Comparison of ENCODE assay signal across 8 mouse cellular contexts in the genomic region with DNA sequence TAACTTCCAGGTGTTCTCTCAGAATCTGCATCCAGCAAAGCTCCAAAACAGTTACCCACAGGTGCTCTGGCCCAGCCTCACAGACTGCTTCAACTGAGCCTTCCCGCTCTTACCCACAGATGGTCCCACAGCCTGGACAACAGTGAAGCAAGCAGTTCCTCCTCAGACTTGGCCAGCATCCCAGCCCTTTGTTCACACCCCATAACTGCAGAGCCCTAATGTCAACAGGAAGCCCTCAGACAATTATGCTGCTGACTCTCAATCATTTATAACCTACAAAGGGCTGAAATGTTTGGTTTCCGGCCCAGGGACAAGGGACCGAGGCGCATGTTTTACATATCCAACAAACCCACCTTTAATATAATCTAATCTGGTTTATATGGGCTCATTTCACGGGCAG. TPM values are rescaled to one million over a fixed set of nuclear protein-coding genes. Genes with fewer than 3 reads are reported as not detected.
DNase-seq lines count a peak whose midpoint lies in the region; ATAC-seq lines count a peak whose summit lies in the region.
"Had no signal": no experiment of that assay in that cellular context is flagged by ENCODE, and none has a peak within 500 bp of the region (broad histone marks: within the 10 kb centered on the region; RNA-seq: fewer than 3 reads in every experiment).

No protein-coding gene starts in this region.

- H3K9ac ChIP-seq in liver, embryonic 16.5 days (ENCODE audit: low read depth, low read length) = no peak overlapping the region

- no peaks in the 10 kb centered on the region for H3K36me3 ChIP-seq in liver, embryonic 16.5 days (ENCODE audit: control insufficient read depth, insufficient read depth)

- no peak overlapping the region for H3K4me3 ChIP-seq in liver, embryonic 16.5 days (ENCODE audit: low read depth, low read length)

- peak; percentile 27 for DNase-seq in thymus, postnatal 14 days
- DNase-seq in thymus, postnatal 0 days (ENCODE audit: low spot score) = no peak
- peak; percentile 59 for DNase-seq in cerebellum, adult 11-12 months
- peak; percentile 92 for DNase-seq in heart, adult 8-10 months (ENCODE audit: low spot score)
- DNase-seq in kidney, adult 18-20 months = peak; percentile 72
- peak; percentile 36 for DNase-seq in right cerebral cortex, postnatal 25 days

- peak; percentile 67; the same call in 1 of the 2 replicates for ATAC-seq in liver, embryonic 16.5 days (ENCODE audit: low read depth)

- H3K4me1 ChIP-seq in liver, embryonic 16.5 days (ENCODE audit: control insufficient read depth, low read depth, low read length) = no peaks in the 10 kb centered on the region; the same call in 1 of the 2 replicates

- no peak overlapping the region for H3K4me2 ChIP-seq in liver, embryonic 16.5 days (ENCODE audit: low read depth, low read length)

- no peaks in the 10 kb centered on the region for H3K9me3 ChIP-seq in liver, embryonic 16.5 days (replicated peaks; ENCODE audit: control insufficient read depth, low read length)

- H3K27me3 ChIP-seq in liver, embryonic 16.5 days (ENCODE audit: control insufficient read depth, insufficient read depth, low read depth, low read length) = no peaks in the 10 kb centered on the region

- no peak overlapping the region for H3K27ac ChIP-seq in liver, embryonic 16.5 days (ENCODE audit: low read length)

- 68% methylated on average over 5 of the region's 5 CpGs for WGBS in liver, embryonic 16.5 days (ENCODE audit: insufficient replicate concordance)

RNA-seq across cellular contexts. Expression of a gene that starts 30.1 kb away (rescaled TPM):
- 0.92 and 1.1 TPM in 2 replicates for polyA plus RNA-seq in thymus, postnatal 0 days (2015; fragmentation: Nextera tagmentation; extraction: Ambion mirVana)
- total RNA-seq in heart, adult 8-10 months (2022) = not detected
- polyA plus RNA-seq in liver, embryonic 16.5 days (2015; fragmentation: Nextera tagmentation; extraction: Ambion mirVana) = 0.23 and 0.46 TPM in 2 replicates
- total RNA-seq: left cerebral cortex, postnatal 14 days had no signal

RNA-seq across cellular contexts. Expression of a gene that starts 30.1 kb away (rescaled TPM):
- polyA plus RNA-seq in thymus, postnatal 0 days (2015; fragmentation: Nextera tagmentation; extraction: Ambion mirVana) = 0.58 and 0.96 TPM in 2 replicates
- total RNA-seq in heart, adult 8-10 months (2022) = not detected
- polyA plus RNA-seq in liver, embryonic 16.5 days (2015; fragmentation: Nextera tagmentation; extraction: Ambion mirVana) = 0.20 TPM in 1 of 2 replicates, not detected in the other
- total RNA-seq: left cerebral cortex, postnatal 14 days had no signal

RNA-seq across cellular contexts. Expression of a gene that starts 31.1 kb away (rescaled TPM):
- polyA plus RNA-seq in thymus, postnatal 0 days (2015; fragmentation: Nextera tagmentation; extraction: Ambion mirVana) = 12.3 and 14.2 TPM in 2 replicates
- total RNA-seq in heart, adult 8-10 months (2022) = under 1 TPM in 1 of 4 experiments, not detected in 3; 0.27 TPM
- 0.21 and 0.30 TPM in 2 replicates for polyA plus RNA-seq in liver, embryonic 16.5 days (2015; fragmentation: Nextera tagmentation; extraction: Ambion mirVana)

RNA-seq across cellular contexts. Expression of a gene that starts 34.7 kb away (rescaled TPM):
- polyA plus RNA-seq in thymus, postnatal 0 days (2015; fragmentation: Nextera tagmentation; extraction: Ambion mirVana) = 48.3 and 50.0 TPM in 2 replicates
- under 1 TPM; 0.22 to 0.38 (median 0.25) TPM for total RNA-seq in heart, adult 8-10 months (2022)
- 6.3 and 6.6 TPM in 2 replicates for polyA plus RNA-seq in liver, embryonic 16.5 days (2015; fragmentation: Nextera tagmentation; extraction: Ambion mirVana)

Comparison
In these comparisons a context has a peak if more than half of its experiments do, and no peak if none do; other contexts are left out.
1. RNA of a gene that starts 31.1 kb away (polyA plus RNA-seq): 12.3 to 14.2 TPM in thymus, postnatal 0 days; 0.21 to 0.30 TPM in liver, embryonic 16.5 days; every median in the first group is over 10 times any median in the second.